Mouse (Mus musculus) bone marrow macrophage, adult 2 months (primary cell): Measurements from ENCODE around the gene Pde4d.

ENCODE experiments used
- CTCF ChIP-seq: IDR thresholded peaks from 2 replicates; pipeline ENCODE4 v1.5.1; 2012; ENCODE audit warnings: low read depth, mild to moderate bottlenecking, low read length, moderate library complexity
- POLR2A ChIP-seq: IDR thresholded peaks from 2 replicates; pipeline ENCODE4 v1.6.1; 2012; ENCODE audit warnings: mild to moderate bottlenecking, low read depth, low read length, borderline replicate concordance

GRCm38 (mm10) chr13:109888293-109888692 is 1438.5 kb downstream of the Pde4d start:
- TF ChIP-seq POLR2A: no peak
- TF ChIP-seq CTCF: no peak
